Mouse (Mus musculus) cerebellum, adult 8-10 months (tissue): ENCODE data around the gene Cyth4.

ENCODE experiments used
- DNase-seq: peaks from one replicate; pipeline ENCODE4 v3.0.0; 2022

Gene Cyth4

GRCm38 (mm10) chr15:78587050-78587994 lies 9.5 kb upstream of the Cyth4 start:
- peak; percentile 76 for DNase-seq

- DNase-seq, result no peak
Measured at GRCm38 (mm10) chr15:78588049-78588448, 8.8 kb upstream of the Cyth4 start.

GRCm38 (mm10) chr15:78588900-78589299 lies 7.9 kb upstream of the Cyth4 start:
- DNase-seq, result no peak

GRCm38 (mm10) chr15:78589936-78590335 lies 6.9 kb upstream of the Cyth4 start:
- DNase-seq, result no peak

GRCm38 (mm10) chr15:78590785-78591184 lies 6.1 kb upstream of the Cyth4 start:
- DNase-seq, result no peak

GRCm38 (mm10) chr15:78591680-78592451 lies 5.0 kb upstream of the Cyth4 start:
- no peak for DNase-seq

GRCm38 (mm10) chr15:78592452-78592968 lies 4.3 kb upstream of the Cyth4 start:
- DNase-seq, result no peak

GRCm38 (mm10) chr15:78593896-78594425 lies 2.9 kb upstream of the Cyth4 start:
- DNase-seq, result no peak

- DNase-seq, result no peak
Measured at GRCm38 (mm10) chr15:78594831-78595230, 2.0 kb upstream of the Cyth4 start.

GRCm38 (mm10) chr15:78595468-78595867 lies 1.4 kb upstream of the Cyth4 start:
- DNase-seq, result no peak

- no peak for DNase-seq
Measured at GRCm38 (mm10) chr15:78596504-78596903, 343 bp upstream of the Cyth4 start.

- DNase-seq, result no peak
Measured at GRCm38 (mm10) chr15:78597729-78598128, 882 bp downstream of the Cyth4 start.

GRCm38 (mm10) chr15:78599124-78599523 lies 2.3 kb downstream of the Cyth4 start:
- no peak for DNase-seq

GRCm38 (mm10) chr15:78599529-78600193 lies 2.8 kb downstream of the Cyth4 start:
- no peak for DNase-seq

GRCm38 (mm10) chr15:78601180-78601579 lies 4.3 kb downstream of the Cyth4 start:
- no peak for DNase-seq

GRCm38 (mm10) chr15:78604255-78604654 lies 7.4 kb downstream of the Cyth4 start:
- DNase-seq, result no peak

- no peak for DNase-seq
Measured at GRCm38 (mm10) chr15:78605371-78605791, 8.5 kb downstream of the Cyth4 start.

GRCm38 (mm10) chr15:78606059-78606458 lies 9.2 kb downstream of the Cyth4 start:
- peak; percentile 82 for DNase-seq

GRCm38 (mm10) chr15:78607463-78607862 lies 10.6 kb downstream of the Cyth4 start:
- DNase-seq, result no peak

- DNase-seq, result no peak
Measured at GRCm38 (mm10) chr15:78610705-78611462, 14.0 kb downstream of the Cyth4 start.

- DNase-seq, result no peak
Measured at GRCm38 (mm10) chr15:78614536-78614935, 17.7 kb downstream of the Cyth4 start.

- no peak for DNase-seq
Measured at GRCm38 (mm10) chr15:78616973-78617372, 20.1 kb downstream of the Cyth4 start.
